Mouse (Mus musculus) heart, embryonic 13.5 days (tissue): ENCODE results near the gene Gm29735. TPM values are rescaled to one million over a fixed set of nuclear protein-coding genes. Genes with fewer than 3 reads are reported as not detected.
"Not testable (repeated sequence)": the region's sequence is repeated elsewhere in the genome, so short reads cannot be mapped to it uniquely, and the experiment has no call there.

ENCODE experiments used
- ATAC-seq: fragments of 200-750 bp; cut with Nextera tagmentation; 2 replicates; pipeline ENCODE4 v1.8.0; 2017; ENCODE audit warnings: moderate TSS enrichment; ENCODE audit not compliant: insufficient number of reproducible peaks, low FRiP score, low TSS enrichment; ENCODE audit errors: extremely low read depth
- H3K27ac ChIP-seq: fragments of 300-500 bp; sonication (generic); replicated peaks from 2 replicates; pipeline ENCODE4 v1.5.1; 2015; ENCODE audit warnings: moderate library complexity, mild to moderate bottlenecking, inconsistent platforms
- H3K27me3 ChIP-seq: fragments of 300-500 bp; sonication (generic); replicated peaks from 2 replicates; pipeline ENCODE4 v1.6.1; 2015; ENCODE audit warnings: mild to moderate bottlenecking, inconsistent platforms
- H3K36me3 ChIP-seq: fragments of 300-500 bp; sonication (generic); 2 replicates; pipeline ENCODE4 v1.6.1; 2015; ENCODE audit warnings: mild to moderate bottlenecking, inconsistent platforms
- H3K4me1 ChIP-seq: fragments of 300-500 bp; sonication (generic); 2 replicates; pipeline ENCODE4 v1.6.1; 2015; ENCODE audit warnings: inconsistent platforms
- H3K4me2 ChIP-seq: fragments of 300-500 bp; sonication (generic); 2 replicates; pipeline ENCODE4 v1.6.1; 2015; ENCODE audit warnings: inconsistent platforms, mild to moderate bottlenecking, moderate library complexity
- H3K4me3 ChIP-seq: fragments of 300-500 bp; sonication (generic); 2 replicates; pipeline ENCODE4 v1.5.1; 2015; ENCODE audit warnings: moderate library complexity, mild to moderate bottlenecking, inconsistent platforms
- H3K9ac ChIP-seq: fragments of 300-500 bp; sonication (generic); 2 replicates; pipeline ENCODE4 v1.6.1; 2015; ENCODE audit warnings: inconsistent platforms, mild to moderate bottlenecking, moderate library complexity
- H3K9me3 ChIP-seq: fragments of 300-500 bp; sonication (generic); 2 replicates; pipeline ENCODE4 v1.6.1; 2016; ENCODE audit warnings: inconsistent platforms
- WGBS: fragments of 180-500 bp; shearing (Covaris S2); methylation state at CpG from one replicate; pipeline ENCODE4 v1.1.7; 2015; ENCODE audit warnings: mixed read lengths; 5-methylcytosine and 5-hydroxymethylcytosine counted together
- polyA plus RNA-seq: library from polyadenylated mRNA; unstranded; fragments of >200 nt; fragmentation: Nextera tagmentation; extraction: Ambion mirVana; gene quantifications from 2 replicates; pipeline ENCODE4 v1.2.1, GENCODE M21; 2015

The Gm29735 gene
- not detected in 2 replicates for polyA plus RNA-seq

- H3K4me3 ChIP-seq, H3K9ac ChIP-seq, H3K4me2 ChIP-seq, H3K9me3 ChIP-seq, H3K36me3 ChIP-seq, ATAC-seq, H3K27ac ChIP-seq, H3K4me1 ChIP-seq, H3K27me3 ChIP-seq: not testable (repeated sequence)
- 48% methylated on average over 2 of the region's 2 CpGs for WGBS
Measured at GRCm38 (mm10) chr7:142157013-142157412, at the start of gene Gm29735. Gene Gm29735, minus strand, starts transcription at chr7:142157113.

DNA sequence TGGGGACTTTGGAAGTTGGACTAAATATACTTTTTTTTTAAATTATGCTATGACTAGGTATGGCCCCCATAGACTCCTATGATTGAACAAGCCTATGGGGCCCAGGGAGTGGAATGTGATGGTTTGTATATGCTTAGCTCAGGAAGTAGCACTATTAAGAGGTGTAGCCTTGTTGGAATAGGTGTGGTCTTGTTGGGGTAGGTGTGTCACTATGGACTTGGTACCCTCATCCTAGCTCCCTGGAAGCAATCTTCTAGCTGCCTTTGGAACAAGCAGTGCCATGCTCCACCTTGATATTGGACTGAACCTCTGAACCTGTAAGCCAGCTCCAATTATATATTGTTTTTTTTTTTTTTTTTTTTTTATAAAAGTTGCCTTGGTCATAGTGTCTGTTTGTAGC lies 48.6 kb upstream of the Gm29735 start:
- Histone ChIP-seq H3K4me1 (no peaks in the 10 kb centered on the region), H3K4me3 (no peak overlapping the region), H3K9me3 (no peaks in the 10 kb centered on the region), H3K36me3 (no peaks in the 10 kb centered on the region), H3K4me2 (no peak overlapping the region), H3K27me3 (peaks cover 4% of the 10 kb centered on the region; the same call in 1 of the 2 replicates), H3K9ac (no peak overlapping the region), H3K27ac (no peak overlapping the region)
- no peak for ATAC-seq

DNA sequence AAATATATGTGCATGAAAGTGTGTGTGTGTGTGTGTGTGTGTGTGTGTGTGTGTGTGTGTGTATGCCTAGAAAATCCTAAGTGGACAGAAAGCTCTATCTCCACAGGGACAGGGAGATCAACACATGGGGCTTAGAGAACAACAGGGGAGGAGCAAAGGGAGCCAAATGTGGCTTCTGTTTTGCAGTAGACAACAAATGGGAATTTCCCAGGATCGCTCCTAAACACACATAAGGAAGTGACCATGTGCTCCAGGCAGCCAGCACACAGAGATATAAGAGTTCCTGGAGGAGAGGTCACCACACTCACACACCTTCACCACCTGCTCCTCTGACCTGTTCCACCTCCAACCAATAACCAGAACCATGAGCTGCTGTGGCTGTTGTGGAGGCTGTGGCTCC lies 44.2 kb upstream of the Gm29735 start, which contains the start of gene Krtap5-3:
Gene Krtap5-3, plus strand, starts transcription at position 301 of the 400 bp plus-strand sequence.
- no peak within 1 kb of the TSS for H3K27ac ChIP-seq
- no peaks in the 10 kb centered on the region for H3K36me3 ChIP-seq
- H3K9me3 ChIP-seq, result no peaks in the 10 kb centered on the region
- 0 out of 2 replicates have a peak, but pooled peaks cover 5% of the 10 kb centered on the region for H3K27me3 ChIP-seq
- H3K9ac ChIP-seq, result no peak within 1 kb of the TSS
- H3K4me2 ChIP-seq, result no peak within 1 kb of the TSS
- H3K4me3 ChIP-seq, result no peak within 1 kb of the TSS
- 71% methylated on average over 1 of the region's 1 CpGs for WGBS
- H3K4me1 ChIP-seq, result no peaks in the 10 kb centered on the region
- ATAC-seq, result no peak

GRCm38 (mm10) chr7:142198748-142199147 lies 41.8 kb upstream of the Gm29735 start:
- 0 out of 2 replicates have a peak, but pooled peaks cover 5% of the 10 kb centered on the region for H3K27me3 ChIP-seq
- WGBS, result 67% methylated on average over 2 of the region's 2 CpGs
- H3K9ac ChIP-seq, result no peak overlapping the region
- no peak overlapping the region for H3K4me3 ChIP-seq
- H3K9me3 ChIP-seq, result no peaks in the 10 kb centered on the region
- no peak overlapping the region for H3K4me2 ChIP-seq
- no peak overlapping the region for H3K27ac ChIP-seq
- no peaks in the 10 kb centered on the region for H3K4me1 ChIP-seq
- no peak for ATAC-seq
- H3K36me3 ChIP-seq, result no peaks in the 10 kb centered on the region

GRCm38 (mm10) chr7:142190289-142190688 lies 33.4 kb upstream of the Gm29735 start, which contains the start of gene Gm10153:
Gene Gm10153, minus strand, starts transcription at chr7:142190389.
- 31% methylated on average over 2 of the region's 2 CpGs for WGBS
- ATAC-seq, result no peak
- no peak within 1 kb of the TSS for H3K4me2 ChIP-seq

DNA sequence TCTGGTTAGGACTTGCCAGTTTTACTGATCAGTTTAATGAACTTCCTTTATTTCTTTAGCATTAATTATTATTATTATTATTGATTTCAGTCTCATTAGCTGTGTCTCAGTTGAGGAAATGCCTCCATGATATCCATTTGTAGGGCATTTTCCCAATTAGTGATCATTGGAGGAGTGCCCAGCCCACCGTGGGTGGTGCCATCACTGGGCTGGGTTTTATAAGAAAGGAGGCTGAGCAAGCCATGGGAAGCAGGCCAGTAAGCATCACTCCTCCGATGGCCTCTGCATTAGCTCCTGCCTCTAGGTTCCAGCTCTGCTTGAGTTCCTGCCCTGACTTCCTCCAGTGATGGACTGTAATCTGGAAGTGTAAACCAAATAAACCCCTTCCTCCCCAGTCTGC lies 31.2 kb upstream of the Gm29735 start:
- WGBS, result 58% methylated on average over 2 of the region's 2 CpGs
- no peak overlapping the region for H3K27ac ChIP-seq

More at GRCm38 (mm10) chr7:142190289-142190688, 33.4 kb upstream of the Gm29735 start, which contains the start of gene Gm10153:
- H3K27me3 ChIP-seq, result 0 out of 2 replicates have a peak, but pooled peaks cover 3% of the 10 kb centered on the region
- H3K4me3 ChIP-seq, result no peak within 1 kb of the TSS
- no peaks in the 10 kb centered on the region for H3K9me3 ChIP-seq
- no peak within 1 kb of the TSS for H3K9ac ChIP-seq
- H3K36me3 ChIP-seq, result no peaks in the 10 kb centered on the region
- no peak within 1 kb of the TSS for H3K27ac ChIP-seq
- no peaks in the 10 kb centered on the region for H3K4me1 ChIP-seq

DNA sequence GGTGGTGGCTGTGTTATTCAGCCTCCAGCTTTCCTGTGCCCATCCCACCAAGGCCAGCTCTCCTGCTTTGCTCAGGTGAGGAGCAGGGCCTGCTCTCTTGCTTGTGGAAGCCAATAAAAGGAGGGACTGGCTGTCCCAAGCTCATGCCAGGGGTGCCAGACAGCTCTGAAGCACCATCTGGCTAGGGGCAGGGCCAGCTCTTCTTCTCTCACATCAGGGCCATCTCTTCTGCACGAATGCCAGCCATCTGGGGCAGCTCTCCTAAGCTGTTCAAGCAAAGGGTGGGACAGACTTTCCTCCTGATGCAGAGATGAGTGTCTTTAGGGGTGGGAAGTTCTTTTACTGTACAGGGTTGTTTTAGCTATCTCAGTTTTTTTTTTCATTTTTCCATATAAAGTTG lies 24.1 kb upstream of the Gm29735 start:
- H3K4me2 ChIP-seq, result no peak overlapping the region
- no peaks in the 10 kb centered on the region for H3K4me1 ChIP-seq
- no peak for ATAC-seq
- WGBS, result 29% methylated on average over 1 of the region's 1 CpGs
- no peak overlapping the region for H3K27ac ChIP-seq
- H3K27me3 ChIP-seq, result no peaks in the 10 kb centered on the region; the same call in 1 of the 2 replicates
- no peaks in the 10 kb centered on the region for H3K36me3 ChIP-seq
- no peak overlapping the region for H3K9ac ChIP-seq
- H3K9me3 ChIP-seq, result no peaks in the 10 kb centered on the region
- H3K4me3 ChIP-seq, result no peak overlapping the region

More for the DNA sequence above, 31.2 kb upstream of the Gm29735 start:
- H3K9me3 ChIP-seq, result no peaks in the 10 kb centered on the region
- H3K4me1 ChIP-seq, result no peaks in the 10 kb centered on the region
- no peak overlapping the region for H3K4me3 ChIP-seq
- no peak overlapping the region for H3K4me2 ChIP-seq
- no peak for ATAC-seq
- H3K9ac ChIP-seq, result no peak overlapping the region
- H3K27me3 ChIP-seq, result peaks cover 3% of the 10 kb centered on the region; the same call in 1 of the 2 replicates
- no peaks in the 10 kb centered on the region for H3K36me3 ChIP-seq

DNA sequence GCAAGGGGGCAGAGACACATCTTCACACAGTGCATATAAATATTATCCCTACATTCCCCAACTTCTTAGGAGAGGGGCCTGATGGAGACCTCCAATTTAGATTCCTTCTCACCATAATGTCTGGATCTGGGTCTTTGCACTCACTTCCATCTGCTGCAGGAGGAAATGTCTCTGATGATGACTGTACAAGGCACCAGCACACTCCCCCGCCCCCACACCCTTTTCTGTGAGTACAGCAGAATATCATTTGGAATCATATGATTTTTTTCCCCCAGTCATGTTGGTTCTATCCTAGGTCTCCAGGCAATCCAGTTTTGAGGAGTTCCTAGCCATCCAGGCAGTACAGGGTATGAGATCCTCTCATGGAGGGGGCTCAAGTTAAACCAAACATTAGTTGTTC lies 21.8 kb upstream of the Gm29735 start:
- H3K36me3 ChIP-seq, result no peaks in the 10 kb centered on the region
- H3K9ac ChIP-seq, result no peak overlapping the region
- H3K4me3 ChIP-seq, result no peak overlapping the region
- no peak overlapping the region for H3K4me2 ChIP-seq
- 67% methylated on average over 1 of the region's 1 CpGs for WGBS
- no peaks in the 10 kb centered on the region for H3K27me3 ChIP-seq
- H3K27ac ChIP-seq, result no peak overlapping the region
- no peaks in the 10 kb centered on the region for H3K4me1 ChIP-seq
- no peaks in the 10 kb centered on the region for H3K9me3 ChIP-seq
- no peak for ATAC-seq

GRCm38 (mm10) chr7:142175905-142176304 lies 19.0 kb upstream of the Gm29735 start, which contains the start of gene Krtap5-2:
Gene Krtap5-2, minus strand, starts transcription at chr7:142176005.
- H3K9me3 ChIP-seq, ATAC-seq, H3K4me2 ChIP-seq, H3K4me1 ChIP-seq, H3K27me3 ChIP-seq, H3K27ac ChIP-seq, H3K9ac ChIP-seq, H3K36me3 ChIP-seq, H3K4me3 ChIP-seq: not testable (repeated sequence)

GRCm38 (mm10) chr7:142169836-142170235 lies 12.9 kb upstream of the Gm29735 start:
- WGBS, result 41% methylated on average over 3 of the region's 3 CpGs
- H3K9me3 ChIP-seq, result no peaks in the 10 kb centered on the region
- no peak for ATAC-seq

GRCm38 (mm10) chr7:142165639-142166038 lies 8.7 kb upstream of the Gm29735 start, which contains the start of gene Gm4553:
Gene Gm4553, minus strand, starts transcription at chr7:142165739.
- not testable (repeated sequence) for H3K4me2 ChIP-seq, ATAC-seq, H3K27ac ChIP-seq, H3K4me3 ChIP-seq, H3K9me3 ChIP-seq, H3K36me3 ChIP-seq, H3K4me1 ChIP-seq, H3K9ac ChIP-seq, H3K27me3 ChIP-seq

More at GRCm38 (mm10) chr7:142169836-142170235, 12.9 kb upstream of the Gm29735 start:
- Histone ChIP-seq H3K4me2 (no peak overlapping the region), H3K4me3 (no peak overlapping the region), H3K27ac (no peak overlapping the region), H3K36me3 (no peaks in the 10 kb centered on the region), H3K27me3 (no peaks in the 10 kb centered on the region; the same call in 1 of the 2 replicates), H3K9ac (no peak overlapping the region), H3K4me1 (no peaks in the 10 kb centered on the region)

DNA sequence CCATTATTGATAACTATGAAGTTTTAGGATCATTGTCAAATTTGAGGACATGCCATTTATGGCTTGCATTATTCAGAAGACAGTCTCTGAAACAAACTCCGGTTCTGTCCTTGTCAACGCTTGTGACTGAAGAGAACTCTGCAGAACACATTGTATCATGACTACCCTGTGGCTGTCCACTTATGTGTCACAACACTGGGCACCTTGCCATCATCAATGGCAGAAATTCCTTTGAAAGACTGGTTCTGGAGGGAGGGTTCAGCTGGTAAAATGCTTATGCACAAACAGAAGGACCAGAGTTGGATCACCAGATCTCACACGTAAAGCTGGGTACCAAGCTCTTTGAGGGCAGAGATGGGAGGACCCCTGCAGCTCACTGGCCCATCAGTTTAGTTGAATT lies 2.5 kb upstream of the Gm29735 start:
- 87% methylated on average over 3 of the region's 3 CpGs for WGBS
- Histone ChIP-seq H3K9me3 (no peaks in the 10 kb centered on the region), H3K27me3 (peaks cover 8% of the 10 kb centered on the region; the same call in 1 of the 2 replicates), H3K4me3 (no peak overlapping the region), H3K36me3 (no peaks in the 10 kb centered on the region), H3K4me1 (no peaks in the 10 kb centered on the region), H3K27ac (no peak overlapping the region), H3K4me2 (no peak overlapping the region), H3K9ac (no peak overlapping the region)
- ATAC-seq, result no peak
